Mouse (Mus musculus): ENCODE data around the gene Pkhd1. TPM values are rescaled to one million over a fixed set of nuclear protein-coding genes. Genes with fewer than 3 reads are reported as not detected.

Pkhd1 gene
- total RNA-seq (2015; ENCODE audit: low replicate concordance), result not detected in 2 replicates
- not detected in 2 replicates for total RNA-seq (2017; ENCODE audit: low replicate concordance)

DNA sequence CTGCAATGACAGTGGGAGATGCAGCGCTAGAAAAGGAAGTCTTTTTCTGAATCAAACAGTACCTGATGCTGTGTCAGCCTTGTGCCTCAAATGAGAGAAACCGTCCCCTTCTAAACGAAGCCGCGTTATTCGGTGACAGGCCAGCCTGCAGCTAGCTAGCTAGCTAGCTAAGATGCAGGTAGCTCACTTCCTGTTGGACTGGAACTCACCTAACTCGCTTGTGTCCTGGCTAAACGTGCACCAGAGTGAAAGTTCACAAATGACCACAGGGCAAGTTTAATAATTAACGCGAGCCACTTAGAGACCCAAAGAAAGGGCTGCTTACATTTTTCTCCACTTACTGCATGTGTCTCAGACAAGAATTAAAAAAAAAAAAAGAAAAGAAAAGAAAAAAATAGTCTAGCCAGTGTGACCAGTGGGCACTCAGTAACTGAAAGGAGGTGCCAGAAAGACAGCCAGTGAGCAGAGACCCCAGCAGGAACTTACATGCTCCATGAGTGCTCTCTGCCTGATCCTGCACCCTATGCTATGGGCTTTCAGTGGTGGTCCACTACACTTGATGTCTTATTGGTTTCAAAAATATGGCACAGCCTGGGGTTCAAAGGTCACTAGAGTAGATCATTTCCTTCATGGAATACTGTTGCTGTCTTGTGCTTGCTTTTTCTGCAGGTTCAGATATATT is at the start of gene Pkhd1:
TSS of gene Pkhd1 (minus strand) at position 216 of the 682 bp plus-strand sequence.
- no peak for ATAC-seq (replicated peaks; ENCODE audit: low FRiP score, poor library complexity, severe bottlenecking)

DNA sequence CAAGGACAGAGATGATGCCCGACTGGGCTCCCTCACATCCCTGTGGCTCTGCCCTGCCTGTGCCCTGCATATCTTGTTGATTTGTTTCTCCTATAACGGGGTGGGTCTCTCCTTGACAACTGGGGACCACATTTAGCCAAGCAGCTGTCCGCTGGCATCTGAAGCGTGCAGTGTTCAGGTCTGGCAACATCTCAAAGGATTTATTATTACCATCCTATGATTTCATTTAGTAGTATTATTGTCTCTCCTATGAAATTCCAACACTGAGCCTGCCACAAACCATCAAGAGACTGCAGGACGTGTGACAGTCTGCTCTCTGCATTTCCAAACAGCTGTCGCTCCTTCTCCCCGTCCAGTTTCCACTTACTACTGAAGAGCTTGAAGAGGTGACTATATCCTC is 49.7 kb upstream of the Pkhd1 start:
- ATAC-seq (replicated peaks; ENCODE audit: low FRiP score, poor library complexity, severe bottlenecking), result no peak

DNA sequence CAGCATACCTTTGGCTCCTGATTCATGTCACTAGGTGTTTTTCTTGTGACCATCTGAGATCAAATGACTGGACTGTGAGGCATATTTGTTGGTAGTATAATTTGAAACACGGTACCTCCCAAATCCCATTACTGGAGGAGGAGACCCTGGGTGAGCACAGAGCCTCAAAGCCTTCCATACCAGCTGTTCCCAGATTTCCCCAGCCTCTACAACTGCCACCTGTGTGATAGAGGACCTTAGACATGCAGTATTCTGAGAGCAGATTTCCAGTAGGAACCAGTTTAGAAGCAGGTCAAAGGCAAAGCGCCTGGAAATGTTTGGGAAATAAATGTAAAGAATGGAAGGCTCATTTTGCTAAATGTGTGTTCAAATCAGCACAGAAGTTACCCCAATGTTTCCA is 48.4 kb upstream of the Pkhd1 start:
- no peak for ATAC-seq (replicated peaks; ENCODE audit: low FRiP score, poor library complexity, severe bottlenecking)

DNA sequence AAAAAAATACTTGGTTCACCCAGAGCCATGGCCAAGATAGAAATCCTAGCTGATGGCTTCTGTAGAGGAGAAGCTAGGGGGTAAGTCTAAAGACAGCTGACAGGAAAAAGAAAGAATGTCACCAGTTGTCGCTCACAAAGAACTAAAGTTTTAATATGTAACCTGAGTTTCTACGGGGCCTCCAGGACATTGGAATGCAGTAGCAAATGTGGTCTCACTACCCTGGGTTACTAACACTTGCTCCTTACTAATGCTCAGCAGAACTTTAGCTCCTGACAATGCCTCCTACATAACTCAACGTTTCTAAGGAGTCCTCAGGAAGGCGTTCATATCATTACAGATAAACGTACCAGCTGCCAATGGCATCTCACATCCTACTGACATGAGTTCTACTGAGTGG is 37.2 kb upstream of the Pkhd1 start:
- ATAC-seq (replicated peaks; ENCODE audit: low FRiP score, poor library complexity, severe bottlenecking), result no peak

DNA sequence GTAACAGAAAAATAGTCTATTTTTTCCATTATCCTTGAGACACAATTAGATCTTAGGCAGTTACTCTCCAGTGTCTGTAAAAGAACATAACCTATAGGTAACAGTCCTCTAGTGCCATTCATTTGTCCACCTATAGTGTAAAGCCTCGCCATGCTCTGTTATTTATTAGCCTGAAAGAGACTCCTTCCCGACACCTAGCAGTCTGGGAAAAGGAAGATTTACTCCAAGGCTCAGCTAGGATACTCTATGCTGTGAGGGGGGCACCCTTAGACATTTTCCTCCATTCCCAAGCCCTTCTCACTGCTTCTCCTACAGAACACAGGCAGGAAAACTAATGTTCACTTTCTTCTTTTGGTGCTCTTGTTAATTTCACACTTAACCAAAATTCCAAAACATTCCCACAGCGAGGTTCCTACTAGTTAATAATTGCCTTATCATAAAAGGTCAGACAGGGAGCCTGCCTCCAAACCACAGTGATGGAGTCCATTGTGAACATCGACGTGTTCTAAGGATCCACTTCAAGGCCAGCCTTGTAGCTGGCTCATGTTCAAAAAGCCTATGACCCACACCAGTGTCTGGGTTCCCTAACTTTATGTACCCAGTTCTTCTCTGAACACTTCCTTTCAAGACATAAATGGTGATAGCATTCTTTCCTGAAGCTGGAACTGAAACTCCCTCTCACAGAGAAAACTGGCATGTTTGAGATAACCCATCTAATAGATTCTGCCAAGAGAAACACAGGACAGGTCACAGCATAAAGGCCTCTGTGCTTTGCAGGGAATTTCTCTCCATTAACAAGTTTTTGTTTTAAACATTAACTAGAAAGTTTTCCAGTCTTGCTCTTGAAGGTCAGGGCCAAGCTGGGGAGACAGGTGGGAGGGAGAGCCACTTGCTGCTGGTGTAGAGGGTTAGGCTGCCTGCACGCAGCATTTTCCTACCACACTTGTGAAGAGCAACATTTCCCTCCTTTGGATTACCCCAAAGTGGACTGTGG is 35.9 kb upstream of the Pkhd1 start:
- ATAC-seq (replicated peaks; ENCODE audit: low FRiP score, poor library complexity, severe bottlenecking), result no peak

DNA sequence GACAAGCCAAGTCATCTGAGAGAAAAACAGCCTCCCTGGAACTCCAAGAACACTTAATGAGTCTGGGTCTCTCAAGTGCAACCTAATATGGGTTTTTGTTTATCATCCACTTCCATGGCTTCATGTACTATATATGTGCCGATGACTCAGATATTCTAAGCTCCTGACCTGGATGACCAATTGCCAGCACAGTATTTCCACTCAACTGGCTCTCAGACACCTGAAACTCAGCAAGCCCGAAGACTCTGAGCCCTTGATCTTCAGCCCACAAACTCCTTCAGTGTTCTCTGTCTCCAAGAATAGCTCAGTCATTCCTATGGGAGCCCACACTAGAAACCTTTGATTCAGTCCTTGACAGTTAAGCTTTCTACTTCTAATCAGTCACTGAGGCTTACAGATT is 17.0 kb upstream of the Pkhd1 start:
- no peak for ATAC-seq (replicated peaks; ENCODE audit: low FRiP score, poor library complexity, severe bottlenecking)

DNA sequence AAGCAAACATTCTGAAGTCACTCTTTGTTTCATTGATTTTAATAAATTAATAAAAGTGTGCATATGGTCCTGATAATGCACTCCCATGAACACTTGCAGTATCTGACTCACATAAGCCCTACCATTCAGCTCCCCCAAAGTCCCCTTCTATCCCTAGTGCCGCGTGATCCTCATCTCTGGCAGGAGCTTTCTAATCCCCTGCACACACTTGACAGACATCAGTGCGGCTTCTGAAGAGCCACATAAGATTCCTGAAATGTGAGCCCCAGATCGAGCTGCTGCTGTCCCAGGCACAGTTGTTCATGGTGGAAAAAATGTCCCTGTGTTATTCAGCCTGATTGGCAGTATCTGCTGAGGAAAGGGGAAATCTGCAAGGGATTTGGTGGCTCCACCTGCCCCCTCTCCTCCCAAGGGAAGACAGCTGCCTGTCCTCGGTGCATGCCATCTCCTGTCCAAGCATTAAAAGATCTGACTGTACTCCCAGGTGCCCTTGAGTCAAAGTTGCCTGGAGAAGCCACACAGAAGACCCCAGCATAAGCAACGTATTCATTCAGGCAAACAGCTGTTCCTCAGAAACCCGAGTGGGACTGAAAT is 15.5 kb upstream of the Pkhd1 start:
- no peak for ATAC-seq (replicated peaks; ENCODE audit: low FRiP score, poor library complexity, severe bottlenecking)

DNA sequence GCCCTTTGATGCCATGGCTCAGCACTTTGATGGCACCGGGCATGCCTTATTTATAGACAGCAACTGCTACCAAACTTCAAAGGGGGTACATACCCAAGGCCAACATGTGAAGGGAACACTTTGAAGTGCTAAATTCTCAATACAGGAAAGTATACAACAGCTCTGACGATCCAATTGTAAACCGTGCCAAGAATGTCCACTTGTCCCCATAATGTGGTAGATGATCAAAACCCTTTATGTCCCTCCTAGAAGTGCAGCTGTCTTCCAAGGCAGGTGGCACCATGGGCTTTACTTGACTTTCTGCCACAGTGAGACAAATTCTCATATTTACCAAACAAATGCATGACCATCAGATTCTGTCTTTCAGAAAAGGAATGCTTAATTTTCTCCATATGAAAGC is 6.7 kb upstream of the Pkhd1 start:
- ATAC-seq (replicated peaks; ENCODE audit: low FRiP score, poor library complexity, severe bottlenecking), result no peak

DNA sequence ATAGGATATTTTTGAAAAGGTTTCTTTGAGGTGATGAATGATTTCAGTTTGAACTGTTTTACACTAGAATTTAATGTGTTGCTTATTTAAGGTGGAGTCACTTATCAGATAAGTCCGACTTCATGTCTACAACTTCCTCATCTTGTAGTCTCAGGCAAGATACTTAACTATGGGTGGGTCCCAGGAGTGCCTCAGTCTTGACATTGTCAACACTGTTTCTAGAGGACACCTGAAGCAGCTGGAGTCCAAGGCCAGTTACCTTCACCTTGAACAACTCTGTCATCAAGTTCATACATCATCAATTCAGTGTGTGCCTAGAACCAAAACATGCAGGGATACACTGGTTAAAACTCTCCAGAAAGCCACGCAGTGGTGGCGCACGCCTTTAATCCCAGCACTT is 5.5 kb upstream of the Pkhd1 start:
- no peak for ATAC-seq (replicated peaks; ENCODE audit: low FRiP score, poor library complexity, severe bottlenecking)

DNA sequence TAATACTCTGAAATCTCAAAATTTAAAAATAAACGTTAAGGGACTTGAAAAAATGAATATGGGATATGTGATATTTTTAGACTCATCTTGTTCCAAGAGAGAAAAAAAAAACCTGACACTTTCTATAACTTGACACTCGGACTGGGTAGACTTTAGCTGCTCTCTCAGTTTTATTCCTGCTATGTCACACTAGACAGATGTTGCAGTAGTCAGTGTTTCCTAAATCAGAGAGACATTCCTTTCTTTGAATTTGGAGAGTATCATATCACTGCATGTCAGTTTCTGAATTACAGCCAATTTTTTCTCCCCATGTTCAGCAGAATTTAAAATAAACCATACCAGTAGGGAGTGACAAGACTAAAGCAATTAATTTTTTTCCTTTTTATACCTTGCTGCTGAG is 2.7 kb upstream of the Pkhd1 start:
- no peak for ATAC-seq (replicated peaks; ENCODE audit: low FRiP score, poor library complexity, severe bottlenecking)

DNA sequence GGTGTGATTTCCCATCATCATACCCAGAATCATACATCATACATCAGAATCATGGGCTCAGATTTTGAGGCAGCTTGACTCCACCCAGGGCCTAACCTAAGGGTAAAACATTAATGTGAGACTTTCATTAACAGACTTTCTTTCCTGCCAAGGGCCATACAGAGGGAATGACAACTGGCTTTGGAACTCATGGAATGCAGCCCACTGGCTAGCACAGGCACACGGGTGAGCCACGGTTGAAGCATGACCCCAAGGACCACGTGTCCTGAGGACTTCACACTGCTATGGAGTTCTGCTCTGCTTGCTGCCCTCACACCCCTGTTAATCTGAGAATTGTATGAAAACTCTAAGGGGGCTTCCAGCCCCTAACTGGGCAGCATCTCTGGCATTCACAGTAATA is 1.5 kb upstream of the Pkhd1 start:
- ATAC-seq (replicated peaks; ENCODE audit: low FRiP score, poor library complexity, severe bottlenecking), result no peak

DNA sequence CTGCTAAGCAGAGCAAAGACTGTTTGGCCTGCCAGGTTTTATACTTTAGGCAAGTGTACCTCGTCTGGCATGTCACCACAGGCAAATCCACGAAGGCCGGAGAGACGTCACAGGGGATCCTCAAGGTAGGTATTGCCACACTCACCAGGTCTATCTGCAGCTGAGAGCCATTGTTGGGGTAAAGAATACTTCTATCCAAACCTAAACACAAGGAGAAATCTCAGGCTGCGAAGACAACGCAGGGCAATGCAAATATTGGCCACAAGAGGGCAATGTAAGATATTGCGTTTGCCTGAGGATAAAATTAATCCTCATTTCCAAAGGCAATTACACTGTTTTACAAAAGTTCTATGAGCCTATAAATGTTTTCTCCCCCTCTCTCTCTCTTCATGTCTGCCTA is 5.2 kb downstream of the Pkhd1 start:
- ATAC-seq (replicated peaks; ENCODE audit: low FRiP score, poor library complexity, severe bottlenecking), result no peak

DNA sequence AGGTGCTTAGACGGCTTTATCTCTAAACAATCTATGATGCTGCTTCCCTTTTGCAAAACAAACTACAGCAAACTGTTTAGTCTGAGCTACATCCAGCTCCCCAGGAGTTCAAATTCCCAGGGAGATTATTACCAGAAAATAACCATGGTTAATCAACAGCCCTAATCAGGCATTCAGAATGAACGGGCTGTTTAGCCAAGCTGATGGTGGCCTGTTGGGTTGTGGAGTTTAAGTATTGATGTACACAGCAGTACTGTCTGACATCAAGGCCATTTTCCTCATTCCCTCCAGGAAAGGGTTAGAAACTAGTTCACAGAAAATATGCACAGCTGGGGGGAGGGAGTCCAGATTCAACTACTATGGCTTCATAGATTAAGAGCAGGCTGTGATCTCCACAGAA is 12.4 kb downstream of the Pkhd1 start:
- ATAC-seq (replicated peaks; ENCODE audit: low FRiP score, poor library complexity, severe bottlenecking), result no peak

DNA sequence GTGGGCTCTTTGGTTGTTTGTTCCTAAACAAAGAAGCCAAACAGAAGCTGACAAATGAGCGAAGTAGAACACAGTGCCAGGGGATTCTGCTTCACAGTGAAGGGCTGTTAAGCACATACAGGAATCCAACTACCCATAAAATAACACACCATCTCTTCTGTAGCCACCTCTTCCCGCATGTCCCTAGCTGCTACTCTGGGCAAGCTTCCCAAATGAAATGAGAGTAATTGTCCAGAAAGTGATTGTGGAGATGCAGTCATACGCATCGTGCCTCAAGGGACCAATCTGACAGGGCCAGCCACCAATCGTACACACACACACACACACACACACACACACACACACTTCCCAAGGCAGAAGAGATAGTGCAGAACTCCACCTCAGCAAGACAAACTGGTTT is 27.4 kb downstream of the Pkhd1 start:
- ATAC-seq (replicated peaks; ENCODE audit: low FRiP score, poor library complexity, severe bottlenecking), result no peak

DNA sequence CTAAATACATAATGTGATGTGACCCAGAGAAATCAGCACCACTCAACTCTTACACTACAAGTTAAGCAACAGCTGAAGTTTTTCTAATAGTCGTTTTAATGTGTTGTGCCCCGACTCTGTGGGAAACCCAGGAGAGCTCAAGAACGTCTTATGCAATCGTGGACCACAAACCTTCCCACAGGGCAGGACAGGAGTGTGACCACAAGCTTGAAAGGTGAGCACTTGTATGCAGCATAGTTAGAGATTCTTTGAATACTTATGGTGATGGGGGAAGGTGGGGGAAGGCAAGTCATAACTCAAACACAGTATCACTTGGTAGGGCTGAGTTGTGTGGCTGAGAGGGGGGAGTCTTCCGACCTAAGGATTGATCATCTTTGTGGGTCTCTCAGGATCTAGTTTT is 46.4 kb downstream of the Pkhd1 start:
- no peak for ATAC-seq (replicated peaks; ENCODE audit: low FRiP score, poor library complexity, severe bottlenecking)

DNA sequence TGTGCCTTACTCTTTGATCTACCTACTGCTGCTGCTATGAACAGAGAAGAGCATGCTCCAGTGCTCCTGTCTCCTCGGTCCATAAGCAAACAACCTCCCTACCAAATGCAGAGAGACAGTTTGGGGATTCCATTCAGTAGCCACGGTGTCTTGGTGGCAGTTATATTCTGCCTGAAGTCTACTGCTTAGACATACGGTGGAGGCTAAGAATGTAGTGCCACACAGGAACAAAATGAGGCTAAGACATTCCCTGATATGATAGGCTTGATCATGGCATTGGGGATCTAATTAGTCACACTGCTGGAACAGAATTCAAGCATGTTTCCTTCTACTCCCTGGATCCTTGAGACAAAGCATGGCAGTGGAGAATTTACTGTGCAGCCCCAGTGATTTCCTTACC is 48.4 kb downstream of the Pkhd1 start:
- no peak for ATAC-seq (replicated peaks; ENCODE audit: low FRiP score, poor library complexity, severe bottlenecking)

DNA sequence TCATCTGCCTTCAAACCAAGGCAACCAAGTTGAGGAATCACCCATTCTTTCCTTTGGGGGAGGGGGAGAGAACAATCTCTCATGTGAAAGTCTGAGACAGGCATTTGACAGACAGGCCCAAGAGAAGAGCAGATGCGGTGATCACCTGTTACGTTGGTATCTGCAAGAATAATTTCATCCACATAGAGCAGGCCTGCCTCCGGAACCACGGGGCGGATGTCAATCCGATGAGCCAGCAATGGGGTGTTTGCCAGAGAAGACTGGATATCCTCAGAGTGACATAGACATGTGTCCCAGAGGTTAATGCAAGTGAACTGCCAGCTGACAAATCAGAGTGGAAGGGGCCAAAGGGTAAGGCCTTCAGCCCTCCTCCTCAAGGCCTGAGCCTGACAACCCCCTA is 59.4 kb downstream of the Pkhd1 start:
- no peak for ATAC-seq (replicated peaks; ENCODE audit: low FRiP score, poor library complexity, severe bottlenecking)

DNA sequence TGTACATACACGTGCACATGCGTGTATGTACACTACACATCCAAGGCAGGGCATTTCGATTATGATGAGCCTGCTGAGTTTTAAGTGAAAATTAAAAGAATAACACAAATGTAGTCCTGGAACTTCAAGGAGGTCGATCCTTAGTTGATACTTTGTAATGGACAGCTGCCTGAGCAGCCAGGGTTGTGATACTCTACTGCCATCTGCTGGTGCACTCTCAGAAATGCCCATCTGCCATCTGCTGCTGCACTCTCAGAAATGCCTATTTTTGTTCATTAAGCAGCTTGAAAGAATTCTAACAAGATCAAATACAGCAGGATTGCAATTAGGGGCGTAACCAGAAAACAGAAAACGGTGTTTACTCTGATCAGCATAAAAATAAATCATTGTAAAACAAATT is 63.5 kb downstream of the Pkhd1 start:
- no peak for ATAC-seq (replicated peaks; ENCODE audit: low FRiP score, poor library complexity, severe bottlenecking)

DNA sequence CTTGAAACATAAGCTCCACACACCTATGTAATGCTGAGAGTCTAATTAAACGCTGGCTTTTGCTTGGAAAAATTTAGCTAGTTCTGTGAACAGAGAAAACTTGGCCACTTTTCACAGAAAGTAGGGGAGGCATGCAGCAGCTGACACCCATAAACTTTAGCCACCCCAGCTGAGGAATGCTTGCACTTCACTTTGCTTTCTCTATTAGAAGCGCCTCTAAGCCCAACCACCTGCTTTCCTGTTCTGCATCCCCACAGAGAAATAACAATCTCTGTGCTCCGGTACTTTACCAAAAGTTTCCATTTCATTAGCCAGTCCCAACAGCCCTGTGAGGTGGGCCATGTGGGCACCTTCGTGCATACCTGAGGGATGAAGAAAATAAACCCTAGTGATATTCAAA is 66.5 kb downstream of the Pkhd1 start:
- no peak for ATAC-seq (replicated peaks; ENCODE audit: low FRiP score, poor library complexity, severe bottlenecking)

DNA sequence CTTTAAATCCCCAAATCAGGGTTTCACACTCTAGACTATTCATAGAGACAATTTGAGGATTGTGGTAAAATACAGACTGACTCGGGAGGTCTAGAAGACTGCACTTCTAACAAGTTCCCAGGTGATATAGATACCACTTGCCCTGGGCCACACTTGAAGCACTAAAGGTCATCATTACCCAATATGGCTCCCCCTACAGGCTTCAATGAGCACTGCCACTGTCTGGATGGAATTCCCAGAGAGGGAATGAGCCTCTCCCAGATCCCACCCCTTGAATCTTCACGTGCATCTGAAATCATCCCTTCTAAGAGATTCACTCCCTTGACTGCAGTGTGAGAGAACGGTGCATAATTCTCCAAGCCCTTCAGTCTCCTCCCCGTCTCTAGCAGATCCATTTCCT is 73.3 kb downstream of the Pkhd1 start:
- ATAC-seq (replicated peaks; ENCODE audit: low FRiP score, poor library complexity, severe bottlenecking), result no peak
